Mouse (Mus musculus): ENCODE data around the gene Tenm3.

DNA sequence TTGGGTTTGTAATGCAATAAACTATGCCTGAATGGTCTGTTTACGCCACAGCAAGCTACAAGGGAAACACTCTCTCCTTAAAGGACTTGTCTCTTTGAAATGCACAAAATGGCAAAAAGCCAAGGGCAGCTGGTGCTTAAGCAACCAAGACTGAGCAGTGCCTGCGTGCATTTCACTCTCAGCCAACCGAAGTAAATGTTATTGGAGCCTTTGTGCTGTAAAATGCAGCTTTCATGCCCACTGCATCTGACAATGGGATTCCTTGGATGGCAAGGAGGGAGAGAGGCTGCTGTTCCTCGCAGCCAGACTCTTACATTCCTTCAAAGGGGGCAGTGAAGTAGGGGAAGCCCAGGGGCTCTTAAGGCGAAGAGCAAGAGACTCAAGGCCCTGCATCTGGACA, 385.4 kb downstream of the Tenm3 start:
- TF ChIP-seq CTCF (IDR thresholded peaks at IDR 0.05; ENCODE audit: extremely low read depth, insufficient read depth, low read length) (no peak), POLR2A (IDR thresholded peaks at IDR 0.05; ENCODE audit: extremely low read depth, insufficient read depth, low read length) (no peak)
